Mouse (Mus musculus) erythroblast, embryonic 14.5 days (primary cell): ENCODE results near the gene Psmd1.

Experiments used
- GATA1 ChIP-seq: IDR thresholded peaks from 2 replicates; pipeline ENCODE4 v1.6.1; 2012; ENCODE audit warnings: low read length, inconsistent platforms, mixed read lengths
- TAL1 ChIP-seq: IDR thresholded peaks from 3 replicates; pipeline ENCODE4 v1.6.1; 2012; ENCODE audit warnings: low read length, inconsistent platforms, mixed read lengths

GRCm38 (mm10) chr1:86040817-86041216, 23.4 kb upstream of the Psmd1 start:
- TF ChIP-seq TAL1 (no peak), GATA1 (no peak)
